Mouse (Mus musculus) kidney, embryonic 15.5 days (tissue): ENCODE data around the gene Uba5. TPM values are rescaled to one million over a fixed set of nuclear protein-coding genes. Genes with fewer than 3 reads are reported as not detected.

Experiments
- ATAC-seq: fragments of 200-750 bp; cut with Nextera tagmentation; replicated peaks from 2 replicates; pipeline ENCODE4 v1.8.0; 2017; ENCODE audit warnings: moderate TSS enrichment; ENCODE audit not compliant: low FRiP score
- H3K27ac ChIP-seq: fragments of 300-500 bp; sonication (generic); 2 replicates; pipeline ENCODE4 v1.5.1; 2015; ENCODE audit warnings: mild to moderate bottlenecking, inconsistent platforms
- H3K27me3 ChIP-seq: fragments of 300-500 bp; sonication (generic); 2 replicates; pipeline ENCODE4 v1.6.1; 2015; ENCODE audit warnings: inconsistent platforms
- H3K36me3 ChIP-seq: fragments of 300-500 bp; sonication (generic); 2 replicates; pipeline ENCODE4 v1.6.1; 2015; ENCODE audit warnings: inconsistent platforms
- H3K4me1 ChIP-seq: fragments of 300-500 bp; sonication (generic); 2 replicates; pipeline ENCODE4 v1.6.1; 2015; ENCODE audit warnings: inconsistent platforms
- H3K4me2 ChIP-seq: fragments of 300-500 bp; sonication (generic); 2 replicates; pipeline ENCODE4 v1.6.1; 2015; ENCODE audit warnings: moderate library complexity, mild to moderate bottlenecking, inconsistent platforms
- H3K4me3 ChIP-seq: fragments of 300-500 bp; sonication (generic); replicated peaks from 2 replicates; pipeline ENCODE4 v1.5.1; 2015; ENCODE audit warnings: mild to moderate bottlenecking, inconsistent platforms
- H3K9ac ChIP-seq: fragments of 300-500 bp; sonication (generic); 2 replicates; pipeline ENCODE4 v1.6.1; 2015; ENCODE audit warnings: mild to moderate bottlenecking, inconsistent platforms
- H3K9me3 ChIP-seq: fragments of 300-500 bp; sonication (generic); replicated peaks from 2 replicates; pipeline ENCODE4 v1.6.1; 2016; ENCODE audit warnings: inconsistent platforms
- WGBS: fragments of 180-500 bp; shearing (Covaris S2); methylation state at CpG from one replicate; pipeline ENCODE4 v1.1.7; 2015; ENCODE audit warnings: mixed read lengths; 5-methylcytosine and 5-hydroxymethylcytosine counted together
- polyA plus RNA-seq: library from polyadenylated mRNA; unstranded; fragments of >200 nt; fragmentation: Nextera tagmentation; extraction: Ambion mirVana; gene quantifications from 2 replicates; pipeline ENCODE4 v1.2.1, GENCODE M21; 2015

Uba5 gene
- polyA plus RNA-seq, 1 experiment from 2014 or later: 50.3 TPM

- no peak overlapping the region for H3K27ac ChIP-seq
- no peak overlapping the region for H3K9ac ChIP-seq
- no peaks in the 10 kb centered on the region for H3K27me3 ChIP-seq
- no peak overlapping the region for H3K4me2 ChIP-seq
- no peak for ATAC-seq
- H3K4me1 ChIP-seq: 0 out of 2 replicates have a peak, but pooled peaks cover 3% of the 10 kb centered on the region
- no peaks in the 10 kb centered on the region for H3K9me3 ChIP-seq
- H3K4me3 ChIP-seq: no peak overlapping the region
- WGBS: 89% methylated on average over 5 of the region's 5 CpGs
- 0 out of 2 replicates have a peak, but pooled peaks cover 4% of the 10 kb centered on the region for H3K36me3 ChIP-seq
Observed at GRCm38 (mm10) chr9:104092945-104093344, 30.0 kb upstream of the Uba5 start.

DNA sequence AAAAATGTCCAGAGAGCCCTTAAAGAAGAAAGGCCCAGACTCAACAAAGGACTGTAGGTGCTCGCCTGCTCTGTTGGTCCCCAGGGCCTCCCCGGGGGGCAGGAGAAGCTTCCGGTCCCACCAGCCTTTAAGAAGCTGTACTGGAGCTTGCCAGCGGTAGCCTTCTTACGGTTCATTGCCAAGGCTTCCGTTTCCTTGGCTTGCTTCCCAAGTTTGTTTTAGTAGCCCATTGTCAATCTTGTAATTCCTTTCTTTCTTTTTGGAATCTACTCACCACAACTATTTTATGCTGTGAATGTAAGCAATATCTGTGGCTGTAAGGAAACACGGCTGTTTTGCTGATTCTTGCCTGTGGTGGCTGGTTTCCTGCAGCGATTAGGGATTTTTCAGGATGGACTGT, 25.6 kb upstream of the Uba5 start:
- H3K9me3 ChIP-seq: no peaks in the 10 kb centered on the region
- no peak overlapping the region for H3K9ac ChIP-seq
- peak overlapping the region; percentile 58 for H3K27ac ChIP-seq
- ATAC-seq: no peak
- H3K4me2 ChIP-seq: no peak overlapping the region
- H3K36me3 ChIP-seq: 0 out of 2 replicates have a peak, but pooled peaks cover 7% of the 10 kb centered on the region
- no peak overlapping the region for H3K4me3 ChIP-seq
- WGBS: 65% methylated on average over 8 of the region's 8 CpGs
- no peaks in the 10 kb centered on the region for H3K27me3 ChIP-seq
- H3K4me1 ChIP-seq: 0 out of 2 replicates have a peak, but pooled peaks cover 3% of the 10 kb centered on the region

- no peak overlapping the region for H3K27ac ChIP-seq
- H3K27me3 ChIP-seq: no peaks in the 10 kb centered on the region
- 0 out of 2 replicates have a peak, but pooled peaks cover 14% of the 10 kb centered on the region for H3K36me3 ChIP-seq
- no peak overlapping the region for H3K4me3 ChIP-seq
- no peaks in the 10 kb centered on the region for H3K9me3 ChIP-seq
- no peak for ATAC-seq
- H3K4me1 ChIP-seq: 0 out of 2 replicates have a peak, but pooled peaks cover 3% of the 10 kb centered on the region
- no peak overlapping the region for H3K4me2 ChIP-seq
- H3K9ac ChIP-seq: no peak overlapping the region
- WGBS: 56% methylated on average over 4 of the region's 4 CpGs
Observed at GRCm38 (mm10) chr9:104085730-104086429, 22.9 kb upstream of the Uba5 start.

GRCm38 (mm10) chr9:104080038-104080437, 17.1 kb upstream of the Uba5 start:
- H3K36me3 ChIP-seq: 0 out of 2 replicates have a peak, but pooled peaks cover 14% of the 10 kb centered on the region
- H3K9ac ChIP-seq: no peak overlapping the region
- ATAC-seq: no peak
- H3K27ac ChIP-seq: no peak overlapping the region
- H3K4me1 ChIP-seq: no peaks in the 10 kb centered on the region
- 71% methylated on average over 3 of the region's 3 CpGs for WGBS
- no peak overlapping the region for H3K4me2 ChIP-seq
- no peaks in the 10 kb centered on the region for H3K27me3 ChIP-seq
- H3K9me3 ChIP-seq: no peaks in the 10 kb centered on the region
- no peak overlapping the region for H3K4me3 ChIP-seq

GRCm38 (mm10) chr9:104079379-104079778, 16.4 kb upstream of the Uba5 start:
- H3K4me1 ChIP-seq: no peaks in the 10 kb centered on the region
- no peak overlapping the region for H3K4me2 ChIP-seq
- no peaks in the 10 kb centered on the region for H3K27me3 ChIP-seq
- ATAC-seq: 0 out of 2 replicates have a peak, but pooled peaks have one; percentile 54
- H3K9ac ChIP-seq: no peak overlapping the region
- no peak overlapping the region for H3K4me3 ChIP-seq
- 0 out of 2 replicates have a peak, but pooled peaks cover 10% of the 10 kb centered on the region for H3K36me3 ChIP-seq
- H3K9me3 ChIP-seq: no peaks in the 10 kb centered on the region
- 55% methylated on average over 5 of the region's 5 CpGs for WGBS
- H3K27ac ChIP-seq: no peak overlapping the region

DNA sequence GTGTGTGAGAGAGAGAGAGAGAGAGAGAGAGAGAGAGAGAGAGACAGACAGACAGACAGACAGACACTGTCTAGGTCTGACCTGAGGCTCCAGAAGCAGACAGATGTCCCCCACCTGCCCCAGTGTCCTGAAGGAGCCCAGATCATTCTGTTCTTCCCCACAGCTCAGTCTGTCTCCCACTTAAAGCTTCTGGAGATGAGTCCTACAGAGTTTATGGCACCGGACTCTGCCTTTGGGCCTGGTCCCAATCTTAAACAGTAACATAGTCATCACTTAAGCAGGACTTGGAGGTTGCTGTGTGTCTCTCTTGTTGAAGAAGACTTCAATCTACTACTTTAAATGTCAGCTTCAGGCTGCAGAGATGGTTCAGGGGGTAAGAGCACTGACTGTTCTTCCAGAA, 15.8 kb upstream of the Uba5 start:
- 0 out of 2 replicates have a peak, but pooled peaks cover 7% of the 10 kb centered on the region for H3K36me3 ChIP-seq
- 93% methylated on average over 1 of the region's 1 CpGs for WGBS

DNA sequence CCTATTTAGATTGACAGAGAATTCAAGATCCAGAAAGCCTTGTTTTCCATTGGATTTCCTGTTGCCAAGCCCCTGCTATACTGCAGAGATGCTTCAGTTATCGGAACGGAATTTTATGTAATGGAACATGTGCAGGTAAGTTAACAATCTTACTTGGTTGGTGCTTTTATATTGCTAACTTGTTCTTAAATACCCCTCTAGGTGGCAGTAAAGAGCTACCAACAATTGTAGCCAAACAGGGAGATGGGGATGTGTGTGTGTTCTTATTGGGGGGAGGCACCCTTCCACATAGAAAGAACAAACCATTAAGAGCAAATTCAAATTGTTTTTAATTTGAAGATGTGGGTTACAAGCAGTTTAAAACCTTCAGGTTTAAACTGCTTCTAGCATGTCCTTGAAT, 12.9 kb upstream of the Uba5 start:
- no peaks in the 10 kb centered on the region for H3K9me3 ChIP-seq
- 63% methylated on average over 2 of the region's 2 CpGs for WGBS
- no peak for ATAC-seq
- H3K4me2 ChIP-seq: no peak overlapping the region
- no peaks in the 10 kb centered on the region for H3K27me3 ChIP-seq
- H3K4me1 ChIP-seq: no peaks in the 10 kb centered on the region
- H3K27ac ChIP-seq: no peak overlapping the region
- no peaks in the 10 kb centered on the region for H3K36me3 ChIP-seq
- no peak overlapping the region for H3K4me3 ChIP-seq
- no peak overlapping the region for H3K9ac ChIP-seq

More for the DNA sequence above, 15.8 kb upstream of the Uba5 start:
- H3K4me2 ChIP-seq: no peak overlapping the region
- H3K4me3 ChIP-seq: no peak overlapping the region
- no peak for ATAC-seq
- H3K4me1 ChIP-seq: no peaks in the 10 kb centered on the region
- H3K27me3 ChIP-seq: no peaks in the 10 kb centered on the region
- no peaks in the 10 kb centered on the region for H3K9me3 ChIP-seq
- H3K9ac ChIP-seq: no peak overlapping the region
- no peak overlapping the region for H3K27ac ChIP-seq

- no peak overlapping the region for H3K4me2 ChIP-seq
- no peak overlapping the region for H3K27ac ChIP-seq
- WGBS: 78% methylated on average over 8 of the region's 8 CpGs
- H3K4me3 ChIP-seq: no peak overlapping the region
- no peak overlapping the region for H3K9ac ChIP-seq
- H3K9me3 ChIP-seq: no peaks in the 10 kb centered on the region
- H3K36me3 ChIP-seq: no peaks in the 10 kb centered on the region
- no peaks in the 10 kb centered on the region for H3K4me1 ChIP-seq
- no peak for ATAC-seq
- no peaks in the 10 kb centered on the region for H3K27me3 ChIP-seq
Observed at GRCm38 (mm10) chr9:104070863-104071604, 8.1 kb upstream of the Uba5 start.

GRCm38 (mm10) chr9:104070241-104070640, 7.3 kb upstream of the Uba5 start:
- no peak overlapping the region for H3K4me3 ChIP-seq
- no peaks in the 10 kb centered on the region for H3K36me3 ChIP-seq
- ATAC-seq: no peak
- no peaks in the 10 kb centered on the region for H3K9me3 ChIP-seq
- no peaks in the 10 kb centered on the region for H3K4me1 ChIP-seq
- no peaks in the 10 kb centered on the region for H3K27me3 ChIP-seq
- H3K4me2 ChIP-seq: no peak overlapping the region
- no peak overlapping the region for H3K27ac ChIP-seq
- no peak overlapping the region for H3K9ac ChIP-seq
- WGBS: 78% methylated on average over 4 of the region's 4 CpGs

GRCm38 (mm10) chr9:104064571-104064970, 1.6 kb upstream of the Uba5 start:
- Histone ChIP-seq H3K27me3 (no peaks in the 10 kb centered on the region), H3K9ac (no peak overlapping the region), H3K4me3 (no peak overlapping the region), H3K36me3 (peaks cover 16% of the 10 kb centered on the region), H3K4me2 (no peak overlapping the region), H3K27ac (no peak overlapping the region), H3K4me1 (peaks cover 20% of the 10 kb centered on the region), H3K9me3 (no peaks in the 10 kb centered on the region)
- WGBS: 38% methylated on average over 1 of the region's 1 CpGs
- no peak for ATAC-seq

- H3K4me3 ChIP-seq: peak within 1 kb of the TSS; percentile 100
- H3K27me3 ChIP-seq: no peaks in the 10 kb centered on the region
- no peaks in the 10 kb centered on the region for H3K9me3 ChIP-seq
- H3K4me1 ChIP-seq: peaks cover 20% of the 10 kb centered on the region
- H3K27ac ChIP-seq: peak within 1 kb of the TSS; percentile 86
- peak; percentile 97 for ATAC-seq
- H3K9ac ChIP-seq: peak within 1 kb of the TSS; percentile 89
- peaks cover 23% of the 10 kb centered on the region for H3K36me3 ChIP-seq
- under 1% methylated on average over 28 of the region's 30 CpGs for whole genome bisulfite sequencing
- peak within 1 kb of the TSS; percentile 69 for H3K4me2 ChIP-seq
Observed at GRCm38 (mm10) chr9:104063244-104063961, 469 bp upstream of the Uba5 start, which contains the start of gene Acad11. TSS of gene Acad11 (plus strand) at chr9:104063377.

DNA sequence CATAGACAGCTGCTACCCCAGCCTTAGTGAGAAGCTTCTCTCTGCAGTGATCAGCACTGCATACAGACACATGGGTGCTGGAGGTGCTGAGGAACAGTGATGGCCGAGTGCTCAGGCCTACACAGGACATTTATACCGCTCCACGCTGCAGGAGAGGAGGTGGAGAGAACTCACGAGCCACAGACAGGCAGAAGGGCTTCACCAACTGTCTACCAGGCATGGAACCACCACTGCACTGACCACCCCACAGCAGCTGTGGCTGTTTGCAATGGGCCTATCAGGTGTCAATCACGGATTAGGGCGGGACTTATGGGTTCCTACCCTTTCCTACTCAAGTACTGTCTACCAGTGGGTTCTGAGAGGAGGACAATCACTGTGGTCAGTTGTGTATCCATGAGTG, 11.9 kb downstream of the Uba5 start:
- H3K9ac ChIP-seq: no peak overlapping the region
- H3K27ac ChIP-seq: no peak overlapping the region
- no peak for ATAC-seq
- H3K4me2 ChIP-seq: no peak overlapping the region
- no peaks in the 10 kb centered on the region for H3K9me3 ChIP-seq
- H3K36me3 ChIP-seq: peaks cover 96% of the 10 kb centered on the region
- no peak overlapping the region for H3K4me3 ChIP-seq
- H3K27me3 ChIP-seq: no peaks in the 10 kb centered on the region
- 97% methylated on average over 6 of the region's 6 CpGs for WGBS
- no peaks in the 10 kb centered on the region for H3K4me1 ChIP-seq
